Mouse (Mus musculus): ENCODE results near the gene Map2k2.

DNA sequence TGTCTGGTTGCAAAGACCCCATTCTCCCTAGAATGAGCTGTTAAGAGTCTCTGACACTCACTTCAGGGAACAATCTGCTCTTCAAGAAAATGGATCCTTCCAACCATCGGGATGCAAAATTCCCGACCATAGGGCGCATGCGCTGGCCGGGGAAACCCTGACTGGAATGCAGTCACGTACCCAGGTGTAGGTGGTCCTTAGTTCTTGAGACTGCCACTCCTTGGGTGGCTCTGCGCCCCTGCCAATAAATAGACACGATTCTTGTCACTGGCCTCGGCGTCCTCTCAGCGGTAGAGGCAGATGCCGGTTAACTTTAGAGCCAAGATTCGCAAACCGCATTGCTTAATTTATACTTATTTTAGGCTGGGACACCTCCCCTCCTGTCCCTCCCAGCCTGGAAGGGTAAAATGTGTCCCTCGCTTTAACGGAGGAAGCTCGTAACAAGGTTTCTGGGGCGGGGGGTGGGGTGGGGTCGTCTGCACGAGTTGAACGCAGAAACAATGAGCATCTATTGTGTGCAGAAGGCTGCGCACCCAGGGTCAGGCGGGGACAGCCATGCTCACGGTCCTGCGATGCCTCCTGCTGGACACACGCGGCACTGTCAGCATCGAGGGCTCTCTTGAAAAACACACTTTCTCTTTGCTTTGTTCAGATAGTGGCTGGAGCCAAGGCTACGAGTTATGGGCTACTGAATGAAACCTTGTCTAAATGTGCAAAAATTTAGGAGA, 69.1 kb downstream of the Map2k2 start:
- TF ChIP-seq POLR2A (IDR thresholded peaks at IDR 0.05; ENCODE audit: low read depth, low read length) (no peak), CTCF (IDR thresholded peaks at IDR 0.05; ENCODE audit: extremely low read depth, insufficient read depth, insufficient read length, insufficient replicate concordance) (peak; percentile 99)

Measured in spleen, adult 2 months (tissue).